Mouse (Mus musculus) embryo, embryonic 11 days (tissue): ENCODE data around the gene Trim43a.
"Not testable (repeated sequence)": the region's sequence is repeated elsewhere in the genome, so short reads cannot be mapped to it uniquely, and the experiment has no call there.

Experiments
- DNase-seq: peaks from one replicate; pipeline ENCODE4 v3.0.0-alpha.2; 2015

Trim43a gene

GRCm38 (mm10) chr9:88580591-88580990, at the start of gene Trim43a:
Trim43a (plus strand) TSS chr9:88580891.
- DNase-seq: not testable (repeated sequence)

- no peak for DNase-seq
Measured at GRCm38 (mm10) chr9:88534093-88534492, 46.6 kb upstream of the Trim43a start.

- DNase-seq: no peak
Measured at GRCm38 (mm10) chr9:88539546-88540224, 41.0 kb upstream of the Trim43a start.

GRCm38 (mm10) chr9:88542816-88543215, 37.9 kb upstream of the Trim43a start:
- DNase-seq: peak; percentile 55

GRCm38 (mm10) chr9:88545534-88545933, 35.2 kb upstream of the Trim43a start:
- DNase-seq: peak; percentile 55

- DNase-seq: peak; percentile 77
Measured at GRCm38 (mm10) chr9:88546166-88546565, 34.5 kb upstream of the Trim43a start.

- no peak for DNase-seq
Measured at GRCm38 (mm10) chr9:88546657-88547056, 34.0 kb upstream of the Trim43a start.

GRCm38 (mm10) chr9:88547270-88547669, 33.4 kb upstream of the Trim43a start:
- peak; percentile 68 for DNase-seq

GRCm38 (mm10) chr9:88547851-88548613, 32.7 kb upstream of the Trim43a start, which contains the start of gene Zfp949:
Zfp949 (plus strand) TSS chr9:88548020.
- DNase-seq: peak; percentile 90

GRCm38 (mm10) chr9:88548614-88548945, 32.1 kb upstream of the Trim43a start:
- no peak for DNase-seq

GRCm38 (mm10) chr9:88553071-88553470, 27.6 kb upstream of the Trim43a start:
- DNase-seq: no peak

GRCm38 (mm10) chr9:88558146-88558545, 22.5 kb upstream of the Trim43a start:
- DNase-seq: no peak

- not testable (repeated sequence) for DNase-seq
Measured at GRCm38 (mm10) chr9:88561476-88561875, 19.2 kb upstream of the Trim43a start.

GRCm38 (mm10) chr9:88570471-88570870, 10.2 kb upstream of the Trim43a start:
- not testable (repeated sequence) for DNase-seq

- DNase-seq: not testable (repeated sequence)
Measured at GRCm38 (mm10) chr9:88593708-88594107, 13.0 kb downstream of the Trim43a start.

GRCm38 (mm10) chr9:88599206-88600162, 18.8 kb downstream of the Trim43a start:
- DNase-seq: peak; percentile 93

GRCm38 (mm10) chr9:88625803-88626514, 45.3 kb downstream of the Trim43a start:
- DNase-seq: not testable (repeated sequence)

GRCm38 (mm10) chr9:88638125-88638524, 57.4 kb downstream of the Trim43a start:
- not testable (repeated sequence) for DNase-seq
